Comparison of ENCODE assay signal across 11 mouse cellular contexts in genomic region chr9:44690641-44691040, GRCm38 (mm10). TPM values are rescaled to one million over a fixed set of nuclear protein-coding genes. Genes with fewer than 3 reads are reported as not detected.
DNase-seq lines count a peak whose midpoint lies in the region; ATAC-seq and TF ChIP-seq lines count a peak whose summit lies in the region.
"Had no signal": no experiment of that assay in that cellular context is flagged by ENCODE, and none has a peak within 500 bp of the region (broad histone marks: within the 10 kb centered on the region; RNA-seq: fewer than 3 reads in every experiment).

No protein-coding gene starts in this region.

- H3K4me1 ChIP-seq in heart, postnatal 0 days (ENCODE audit: control insufficient read depth, insufficient read depth), result peaks cover 19% of the 10 kb centered on the region
- peaks cover 16% of the 10 kb centered on the region for H3K4me1 ChIP-seq in heart, embryonic 11.5 days (ENCODE audit: control insufficient read depth, insufficient read depth, low read length)
- peaks cover 14% of the 10 kb centered on the region for H3K4me1 ChIP-seq in midbrain, embryonic 11.5 days (ENCODE audit: control insufficient read depth, insufficient read depth, low read length)

- H3K27ac ChIP-seq in heart, postnatal 0 days (ENCODE audit: low read depth), result no peak overlapping the region
- no peak overlapping the region for H3K27ac ChIP-seq in heart, embryonic 11.5 days (ENCODE audit: low read depth, low read length)
- no peak overlapping the region for H3K27ac ChIP-seq in midbrain, embryonic 11.5 days (ENCODE audit: low read depth, low read length)
- H3K27ac ChIP-seq: liver, embryonic 15.5 days; neural tube, embryonic 12.5 days had no signal

- no peak overlapping the region for H3K4me2 ChIP-seq in heart, postnatal 0 days (ENCODE audit: low read depth, low read length)
- no peak overlapping the region for H3K4me2 ChIP-seq in heart, embryonic 11.5 days
- no peak overlapping the region for H3K4me2 ChIP-seq in midbrain, embryonic 11.5 days
- H3K4me2 ChIP-seq: liver, embryonic 15.5 days; neural tube, embryonic 12.5 days had no signal

- no peak for TF ChIP-seq CTCF in heart, postnatal 0 days (IDR thresholded peaks at IDR 0.05; ENCODE audit: low read depth)

- no peak overlapping the region for H3K9ac ChIP-seq in heart, postnatal 0 days (replicated peaks; ENCODE audit: low read depth, low read length)
- H3K9ac ChIP-seq in heart, embryonic 11.5 days (ENCODE audit: low read depth, low read length), result no peak overlapping the region
- H3K9ac ChIP-seq in midbrain, embryonic 11.5 days (ENCODE audit: low read length), result no peak overlapping the region
- H3K9ac ChIP-seq: liver, embryonic 15.5 days; neural tube, embryonic 12.5 days had no signal

- H3K36me3 ChIP-seq in heart, postnatal 0 days (replicated peaks; ENCODE audit: control insufficient read depth, insufficient read depth, low read length), result peaks cover 76% of the 10 kb centered on the region
- peaks cover 22% of the 10 kb centered on the region for H3K36me3 ChIP-seq in heart, embryonic 11.5 days (ENCODE audit: control insufficient read depth, insufficient read depth, low read length)
- H3K36me3 ChIP-seq in midbrain, embryonic 11.5 days (ENCODE audit: control insufficient read depth, insufficient read depth, low read length), result peaks cover 16% of the 10 kb centered on the region
- H3K36me3 ChIP-seq: liver, embryonic 15.5 days had no signal

- H3K27me3 ChIP-seq in heart, postnatal 0 days (ENCODE audit: control insufficient read depth, insufficient read depth, low read length), result no peaks in the 10 kb centered on the region
- no peaks in the 10 kb centered on the region for H3K27me3 ChIP-seq in heart, embryonic 11.5 days (ENCODE audit: control insufficient read depth, insufficient read depth, low read length)
- H3K27me3 ChIP-seq in midbrain, embryonic 11.5 days (ENCODE audit: control insufficient read depth, insufficient read depth, low read length), result no peaks in the 10 kb centered on the region
- H3K27me3 ChIP-seq: liver, embryonic 15.5 days; neural tube, embryonic 12.5 days had no signal

- DNase-seq in heart, postnatal 0 days (ENCODE audit: low spot score), result no peak
- DNase-seq in CD4-positive helper T cell, adult 2 months (ENCODE audit: low read depth, low spot score), result peak; percentile 87
- peak; percentile 18 for DNase-seq in adipocyte (ENCODE audit: low spot score)
- no peak for DNase-seq in urinary bladder, postnatal 14 days (ENCODE audit: low spot score)
- no peak for DNase-seq in left cerebral cortex, postnatal 4 days
- no peak for DNase-seq in midbrain, embryonic 11.5 days (ENCODE audit: low spot score, missing footprints)
- DNase-seq: heart, postnatal 4 days had no signal

- peak; percentile 7; the same call in 1 of the 2 replicates for ATAC-seq in heart, postnatal 0 days (ENCODE audit: insufficient read depth, low read depth)
- ATAC-seq in heart, embryonic 11.5 days (replicated peaks; ENCODE audit: insufficient number of reproducible peaks, low FRiP score, low TSS enrichment), result no peak
- peak; percentile 68 for ATAC-seq in megakaryocyte-erythroid progenitor cell, adult 5-6 weeks (replicated peaks; ENCODE audit: low FRiP score, low TSS enrichment, poor library complexity, severe bottlenecking)
- no peak for ATAC-seq in midbrain, embryonic 11.5 days (ENCODE audit: low FRiP score)

- intact Hi-C loops in left cerebral cortex, postnatal 4 days (cut with DNase I), result no loop called here

- H3K4me3 ChIP-seq in heart, postnatal 0 days (ENCODE audit: low read depth, low read length), result no peak overlapping the region
- H3K4me3 ChIP-seq in heart, embryonic 11.5 days (ENCODE audit: low read depth, low read length), result no peak overlapping the region
- no peak overlapping the region for H3K4me3 ChIP-seq in midbrain, embryonic 11.5 days (ENCODE audit: low read depth, low read length)
- H3K4me3 ChIP-seq: liver, embryonic 15.5 days; neural tube, embryonic 12.5 days had no signal

- no peak for TF ChIP-seq EP300 in heart, postnatal 0 days (IDR thresholded peaks at IDR 0.05; ENCODE audit: low read depth)

- no peaks in the 10 kb centered on the region for H3K9me3 ChIP-seq in heart, postnatal 0 days (replicated peaks; ENCODE audit: control insufficient read depth, low read length)
- no peaks in the 10 kb centered on the region for H3K9me3 ChIP-seq in heart, embryonic 11.5 days (replicated peaks; ENCODE audit: control insufficient read depth, low read length)
- H3K9me3 ChIP-seq in midbrain, embryonic 11.5 days (ENCODE audit: control insufficient read depth, low read length), result no peaks in the 10 kb centered on the region
- H3K9me3 ChIP-seq: liver, embryonic 15.5 days; neural tube, embryonic 12.5 days had no signal

- 39% methylated on average over 7 of the region's 7 CpGs for WGBS in heart, postnatal 0 days
- WGBS in heart, embryonic 11.5 days (ENCODE audit: insufficient replicate concordance), result 35% methylated on average over 7 of the region's 7 CpGs
- 54% methylated on average over 7 of the region's 7 CpGs for WGBS in midbrain, embryonic 11.5 days

RNA-seq across cellular contexts. Expression of gene Treh, which starts 17.6 kb away (rescaled TPM):
- total RNA-seq in heart, postnatal 0 days (2014; rRNA removed; ENCODE audit: low replicate concordance), result not detected in 2 replicates
- polyA plus RNA-seq in heart, postnatal 0 days (2015; fragmentation: Nextera tagmentation; extraction: Ambion mirVana), result not detected in 2 replicates
- not detected in 2 replicates for polyA plus RNA-seq in heart, embryonic 11.5 days (2014; fragmentation: Nextera tagmentation; extraction: Ambion mirVana)
- not detected in 2 replicates for total RNA-seq in megakaryocyte-erythroid progenitor cell, adult 5-6 weeks (2014; fragmentation: Nextera tagmentation)
- not detected in 2 replicates for total RNA-seq in megakaryocyte-erythroid progenitor cell, adult 5-6 weeks (2017)
- not detected for total RNA-seq in left cerebral cortex, postnatal 4 days (2021)
- polyA plus RNA-seq in midbrain, embryonic 11.5 days (2014; fragmentation: Nextera tagmentation; extraction: Ambion mirVana), result not detected in 2 replicates
- total RNA-seq: heart, postnatal 4 days had no signal
- polyA plus RNA-seq: liver, embryonic 15.5 days; neural tube, embryonic 12.5 days had no signal

RNA-seq across cellular contexts. Expression of gene Phldb1, which starts 44.4 kb away (rescaled TPM):
- total RNA-seq in heart, postnatal 0 days (2014; rRNA removed; ENCODE audit: low replicate concordance), result 96.0 and 138 TPM in 2 replicates
- polyA plus RNA-seq in heart, postnatal 0 days (2015; fragmentation: Nextera tagmentation; extraction: Ambion mirVana), result 25.8 and 28.0 TPM in 2 replicates
- polyA plus RNA-seq in heart, embryonic 11.5 days (2014; fragmentation: Nextera tagmentation; extraction: Ambion mirVana), result 23.6 and 24.2 TPM in 2 replicates
- total RNA-seq in megakaryocyte-erythroid progenitor cell, adult 5-6 weeks (2014; fragmentation: Nextera tagmentation), result 3.7 and 5.3 TPM in 2 replicates
- 1.6 and 14.1 TPM in 2 replicates for total RNA-seq in megakaryocyte-erythroid progenitor cell, adult 5-6 weeks (2017)
- total RNA-seq in left cerebral cortex, postnatal 4 days (2021), result 100 to 1,000 TPM; 132 to 141 TPM
- 28.8 and 32.8 TPM in 2 replicates for polyA plus RNA-seq in midbrain, embryonic 11.5 days (2014; fragmentation: Nextera tagmentation; extraction: Ambion mirVana)

Comparison
In these comparisons a context has a peak if more than half of its experiments do, and no peak if none do; other contexts are left out.
1. ATAC-seq: peak in heart, postnatal 0 days (single experiment) and megakaryocyte-erythroid progenitor cell, adult 5-6 weeks (single experiment); none in heart, embryonic 11.5 days (single experiment) and midbrain, embryonic 11.5 days (single experiment).
2. DNase-seq: peak in CD4-positive helper T cell, adult 2 months (single experiment) and adipocyte (single experiment); none in heart, postnatal 0 days (single experiment), urinary bladder, postnatal 14 days (single experiment), left cerebral cortex, postnatal 4 days (single experiment) and midbrain, embryonic 11.5 days (single experiment).